Mouse (Mus musculus): ENCODE measurements at regions not wholly inside any gene's neighbourhood (a gene's known extent, or its start where the extent isn't known, plus 50 kb on each side); places are given as distances from the start of the nearest gene placed in this dataset.

DNA sequence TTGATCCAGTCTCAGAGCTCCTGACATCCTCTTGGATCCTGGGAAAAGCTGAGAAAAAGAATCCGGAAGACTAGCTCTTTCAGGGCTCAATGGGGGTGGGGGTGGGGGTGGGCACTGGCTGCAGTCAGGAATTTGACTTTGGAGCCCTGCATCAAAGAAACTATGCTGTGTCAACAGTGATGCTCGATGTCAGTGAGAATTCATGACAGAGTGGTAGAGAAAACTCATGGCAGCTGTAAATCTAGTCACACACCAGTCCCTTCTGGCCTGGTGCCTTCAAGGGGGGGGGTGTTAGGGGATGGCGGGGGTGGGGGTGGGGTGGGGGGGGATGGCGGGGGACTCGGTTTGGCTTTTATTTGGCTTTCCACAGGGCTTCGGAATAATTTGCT, 233.0 kb downstream of the 4933412E24Rik start:
- Histone ChIP-seq H3K79me2 (ENCODE audit: control insufficient read depth, insufficient read depth, low read length, poor library complexity) (no peaks in the 10 kb centered on the region), H3K9me3 (replicated peaks; ENCODE audit: insufficient read depth, low read length) (no peaks in the 10 kb centered on the region), H3K4me1 (ENCODE audit: control insufficient read depth in 1 of 2, insufficient read depth in 2 of 2, low read length in 2 of 2) (no peaks in the 10 kb centered on the region), H3K36me3 (ENCODE audit: control insufficient read depth in 1 of 2, insufficient read depth in 2 of 2, low read length in 2 of 2) (no peaks in the 10 kb centered on the region), H3K27ac (ENCODE audit: control insufficient read depth, low read depth, low read length) (no peak overlapping the region), H3K27me3 (ENCODE audit: control insufficient read depth in 1 of 2, insufficient read depth in 2 of 2, low read length in 2 of 2) (no peaks in the 10 kb centered on the region), H3K4me3 (ENCODE audit: control insufficient read depth in 1 of 2, insufficient read depth in 1 of 2, low read depth in 2 of 2, low read length in 2 of 2) (no peak overlapping the region), H3K9ac (ENCODE audit: control insufficient read depth, low read depth, low read length, poor library complexity, severe bottlenecking) (no peak overlapping the region)
- DNase-seq (ENCODE audit: low read depth, low spot score): no peak
- TF ChIP-seq NELFE (IDR thresholded peaks at IDR 0.05; ENCODE audit: low read depth, low read length): no peak
- no peak for TF ChIP-seq BHLHE40 (IDR thresholded peaks at IDR 0.05; ENCODE audit: borderline replicate concordance, low read depth, low read length)
- no peak for TF ChIP-seq SIN3A (IDR thresholded peaks at IDR 0.05; ENCODE audit: low read length)

DNA sequence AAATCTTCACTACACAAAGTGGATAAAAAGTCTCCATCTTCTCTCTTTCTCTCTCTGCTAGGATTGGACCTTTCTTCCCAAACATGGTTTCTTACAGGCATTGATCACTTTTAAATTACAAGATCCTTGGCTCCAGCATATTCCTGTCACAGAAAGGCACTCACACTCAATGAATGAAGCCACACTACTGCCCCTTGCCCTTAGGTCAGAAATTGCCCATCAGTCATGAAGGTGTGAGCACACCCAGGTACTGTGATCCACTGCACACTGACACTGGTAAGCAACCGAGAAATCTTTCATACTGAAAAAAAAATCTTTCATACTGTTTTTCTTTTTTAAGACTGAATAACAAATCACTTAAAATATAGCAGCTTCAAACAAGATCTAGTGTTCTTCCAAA, 235.9 kb downstream of the 4933412E24Rik start:
- Histone ChIP-seq H3K9ac (ENCODE audit: control insufficient read depth, low read depth, low read length, poor library complexity, severe bottlenecking) (no peak overlapping the region), H3K79me2 (ENCODE audit: control insufficient read depth, insufficient read depth, low read length, poor library complexity) (no peaks in the 10 kb centered on the region), H3K4me1 (ENCODE audit: control insufficient read depth in 1 of 2, insufficient read depth in 2 of 2, low read length in 2 of 2) (no peaks in the 10 kb centered on the region), H3K36me3 (ENCODE audit: control insufficient read depth in 1 of 2, insufficient read depth in 2 of 2, low read length in 2 of 2) (no peaks in the 10 kb centered on the region), H3K27me3 (ENCODE audit: control insufficient read depth in 1 of 2, insufficient read depth in 2 of 2, low read length in 2 of 2) (no peaks in the 10 kb centered on the region), H3K4me3 (ENCODE audit: control insufficient read depth in 1 of 2, insufficient read depth in 1 of 2, low read depth in 2 of 2, low read length in 2 of 2) (no peak overlapping the region), H3K9me3 (replicated peaks; ENCODE audit: insufficient read depth, low read length) (no peaks in the 10 kb centered on the region), H3K27ac (ENCODE audit: control insufficient read depth, low read depth, low read length) (no peak overlapping the region)
- TF ChIP-seq ZMIZ1 (IDR thresholded peaks at IDR 0.05; ENCODE audit: low read depth, low read length) (no peak), ZC3H11A (IDR thresholded peaks at IDR 0.05; ENCODE audit: low read depth, low read length) (no peak)
- no peak for DNase-seq (ENCODE audit: low read depth, low spot score)

DNA sequence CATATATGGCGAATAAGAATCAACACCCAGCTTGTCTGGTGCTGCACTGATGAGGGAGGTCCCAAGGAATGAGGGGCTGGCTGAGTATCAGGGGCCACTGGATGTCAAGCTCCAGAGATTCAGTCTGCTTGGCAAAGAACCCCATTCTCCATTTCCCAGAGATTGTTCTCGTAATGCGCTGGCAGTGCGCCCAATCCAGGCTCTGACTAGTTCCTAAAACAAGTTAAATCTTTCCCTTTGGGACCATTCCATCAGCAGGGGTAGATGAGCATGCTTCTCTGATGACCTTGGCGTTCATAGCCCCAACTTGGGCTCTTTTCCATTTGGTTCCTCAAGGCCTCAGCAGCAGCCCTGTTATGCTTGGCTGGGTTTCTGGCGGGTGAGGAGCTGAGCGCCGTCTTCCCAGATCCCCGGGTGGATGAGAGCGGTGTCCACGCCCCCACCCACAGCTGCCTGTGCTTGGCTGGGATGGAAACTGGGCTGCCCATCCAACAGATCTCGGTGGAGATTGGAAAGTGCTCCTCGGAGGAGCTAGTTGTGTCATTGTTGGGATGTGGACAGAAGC, 239.0 kb downstream of the 4933412E24Rik start:
- no peak overlapping the region for H3K27ac ChIP-seq (ENCODE audit: control insufficient read depth, low read depth, low read length)
- H3K4me3 ChIP-seq (ENCODE audit: control insufficient read depth in 1 of 2, insufficient read depth in 1 of 2, low read depth in 2 of 2, low read length in 2 of 2): no peak overlapping the region
- no peaks in the 10 kb centered on the region for H3K79me2 ChIP-seq (ENCODE audit: control insufficient read depth, insufficient read depth, low read length, poor library complexity)
- H3K27me3 ChIP-seq (ENCODE audit: control insufficient read depth in 1 of 2, insufficient read depth in 2 of 2, low read length in 2 of 2): no peaks in the 10 kb centered on the region
- H3K9ac ChIP-seq (ENCODE audit: control insufficient read depth, low read depth, low read length, poor library complexity, severe bottlenecking): no peak overlapping the region
- DNase-seq (ENCODE audit: low read depth, low spot score): no peak
- no peaks in the 10 kb centered on the region for H3K9me3 ChIP-seq (replicated peaks; ENCODE audit: insufficient read depth, low read length)
- no peak for TF ChIP-seq MAFK (IDR thresholded peaks at IDR 0.05; ENCODE audit: borderline replicate concordance, low read depth, low read length)
- TF ChIP-seq MYB (IDR thresholded peaks at IDR 0.05; ENCODE audit: low read depth, low read length): no peak
- TF ChIP-seq GATA1 (IDR thresholded peaks at IDR 0.05; ENCODE audit: low read depth, low read length): no peak
- H3K4me1 ChIP-seq (ENCODE audit: control insufficient read depth in 1 of 2, insufficient read depth in 2 of 2, low read length in 2 of 2): no peaks in the 10 kb centered on the region
- no peaks in the 10 kb centered on the region for H3K36me3 ChIP-seq (ENCODE audit: control insufficient read depth in 1 of 2, insufficient read depth in 2 of 2, low read length in 2 of 2)

DNA sequence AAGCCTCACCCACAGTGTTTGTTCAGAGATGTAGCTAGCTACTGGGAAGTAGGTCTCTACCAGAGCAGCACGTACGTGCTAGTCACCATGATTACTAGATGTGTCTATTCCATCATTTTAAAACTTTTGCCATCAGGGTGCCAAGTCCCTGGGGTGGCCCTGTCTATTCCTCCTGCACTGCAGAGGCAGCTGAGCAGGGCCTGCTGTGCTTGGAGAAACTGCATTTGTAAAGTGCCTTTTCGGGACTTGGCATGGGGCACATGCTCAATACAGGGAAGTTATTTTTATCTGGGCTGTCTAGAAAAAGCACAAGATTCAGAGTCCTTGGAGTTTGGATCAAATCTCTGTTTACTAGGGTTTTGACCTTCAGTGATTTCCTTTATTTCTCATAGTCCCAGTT, 240.6 kb downstream of the 4933412E24Rik start:
- no peaks in the 10 kb centered on the region for H3K9me3 ChIP-seq (replicated peaks; ENCODE audit: insufficient read depth, low read length)
- H3K27me3 ChIP-seq (ENCODE audit: control insufficient read depth in 1 of 2, insufficient read depth in 2 of 2, low read length in 2 of 2): no peaks in the 10 kb centered on the region
- H3K36me3 ChIP-seq (ENCODE audit: control insufficient read depth in 1 of 2, insufficient read depth in 2 of 2, low read length in 2 of 2): no peaks in the 10 kb centered on the region
- no peaks in the 10 kb centered on the region for H3K79me2 ChIP-seq (ENCODE audit: control insufficient read depth, insufficient read depth, low read length, poor library complexity)
- no peaks in the 10 kb centered on the region for H3K4me1 ChIP-seq (ENCODE audit: control insufficient read depth in 1 of 2, insufficient read depth in 2 of 2, low read length in 2 of 2)
- H3K4me3 ChIP-seq (ENCODE audit: control insufficient read depth in 1 of 2, insufficient read depth in 1 of 2, low read depth in 2 of 2, low read length in 2 of 2): no peak overlapping the region
- no peak overlapping the region for H3K9ac ChIP-seq (ENCODE audit: control insufficient read depth, low read depth, low read length, poor library complexity, severe bottlenecking)
- H3K27ac ChIP-seq (ENCODE audit: control insufficient read depth, low read depth, low read length): no peak overlapping the region
- no peak for DNase-seq (ENCODE audit: low read depth, low spot score)
- TF ChIP-seq ETS1 (IDR thresholded peaks at IDR 0.05; ENCODE audit: low read depth, low read length) (no peak), KAT2A (conservative IDR thresholded peaks at IDR 0.05; ENCODE audit: low read depth, low read length) (no peak), TAL1 (IDR thresholded peaks at IDR 0.05; ENCODE audit: low read length) (no peak), MXI1 (IDR thresholded peaks at IDR 0.05; ENCODE audit: low read depth, low read length) (no peak), MYB (IDR thresholded peaks at IDR 0.05; ENCODE audit: low read depth, low read length) (no peak), ZKSCAN1 (IDR thresholded peaks at IDR 0.05; ENCODE audit: low read depth, low read length) (no peak), POLR2AphosphoS5 (IDR thresholded peaks at IDR 0.05; ENCODE audit: borderline replicate concordance, low read depth, low read length) (no peak), RAD21 (IDR thresholded peaks at IDR 0.05; ENCODE audit: low read depth, low read length) (no peak), USF1 (IDR thresholded peaks at IDR 0.05; ENCODE audit: low read depth, low read length) (no peak), MAX (IDR thresholded peaks at IDR 0.05; ENCODE audit: low read length) (no peak), TCF12 (IDR thresholded peaks at IDR 0.05; ENCODE audit: low read depth, low read length) (no peak), RCOR1 (IDR thresholded peaks at IDR 0.05; ENCODE audit: low read depth, low read length) (no peak), CHD1 (IDR thresholded peaks at IDR 0.05; ENCODE audit: low read depth, low read length) (no peak), ZC3H11A (IDR thresholded peaks at IDR 0.05; ENCODE audit: low read depth, low read length) (no peak), CTCF (IDR thresholded peaks at IDR 0.05 in 2 of 3, conservative IDR thresholded peaks at IDR 0.05 in 1 of 3; ENCODE audit: control insufficient read depth in 1 of 3, insufficient read depth in 1 of 3, low read depth in 2 of 3, low read length in 3 of 3, poor library complexity in 1 of 3, severe bottlenecking in 1 of 3) (no peak), BHLHE40 (IDR thresholded peaks at IDR 0.05; ENCODE audit: borderline replicate concordance, low read depth, low read length) (no peak), SIN3A (IDR thresholded peaks at IDR 0.05; ENCODE audit: low read length) (no peak)

Measured in MEL (cell line).